Mouse (Mus musculus) midbrain, embryonic 10.5 days (tissue): Measurements from ENCODE around the gene Trim44. TPM values are rescaled to one million over a fixed set of nuclear protein-coding genes. Genes with fewer than 3 reads are reported as not detected.

Experiments used
- DNase-seq: peaks from one replicate; pipeline ENCODE4 v3.0.0-alpha.2; 2017; ENCODE audit warnings: low spot score
- H3K27ac ChIP-seq: fragments of 300-500 bp; sonication (generic); replicated peaks from 2 replicates; pipeline ENCODE4 v1.5.1; 2016; ENCODE audit warnings: mild to moderate bottlenecking
- H3K27me3 ChIP-seq: fragments of 300-500 bp; sonication (generic); 2 replicates; pipeline ENCODE4 v1.6.1; 2016; ENCODE audit warnings: low read depth, mild to moderate bottlenecking; ENCODE audit not compliant: poor library complexity, severe bottlenecking
- H3K36me3 ChIP-seq: fragments of 300-500 bp; sonication (generic); 2 replicates; pipeline ENCODE4 v1.6.1; 2016; ENCODE audit warnings: mild to moderate bottlenecking, moderate library complexity
- H3K4me1 ChIP-seq: fragments of 300-500 bp; sonication (generic); 2 replicates; pipeline ENCODE4 v1.6.1; 2016
- H3K4me3 ChIP-seq: fragments of 300-500 bp; sonication (generic); 2 replicates; pipeline ENCODE4 v1.5.1; 2016; ENCODE audit warnings: mild to moderate bottlenecking, moderate library complexity
- H3K9me3 ChIP-seq: fragments of 300-500 bp; sonication (generic); replicated peaks from 2 replicates; pipeline ENCODE4 v1.6.1; 2016; ENCODE audit warnings: mild to moderate bottlenecking
- WGBS: fragments of 180-500 bp; shearing (Covaris S2); methylation state at CpG from one replicate; pipeline ENCODE4 v1.1.7; 2016; 5-methylcytosine and 5-hydroxymethylcytosine counted together
- polyA plus RNA-seq: library from polyadenylated mRNA; unstranded; fragments of >200 nt; fragmentation: Nextera tagmentation; extraction: Ambion mirVana; gene quantifications from 2 replicates; pipeline ENCODE4 v1.2.1, GENCODE M21; 2016

Gene Trim44
- polyA plus RNA-seq, 1 experiment from 2014 or later, result 22.2 TPM

DNA sequence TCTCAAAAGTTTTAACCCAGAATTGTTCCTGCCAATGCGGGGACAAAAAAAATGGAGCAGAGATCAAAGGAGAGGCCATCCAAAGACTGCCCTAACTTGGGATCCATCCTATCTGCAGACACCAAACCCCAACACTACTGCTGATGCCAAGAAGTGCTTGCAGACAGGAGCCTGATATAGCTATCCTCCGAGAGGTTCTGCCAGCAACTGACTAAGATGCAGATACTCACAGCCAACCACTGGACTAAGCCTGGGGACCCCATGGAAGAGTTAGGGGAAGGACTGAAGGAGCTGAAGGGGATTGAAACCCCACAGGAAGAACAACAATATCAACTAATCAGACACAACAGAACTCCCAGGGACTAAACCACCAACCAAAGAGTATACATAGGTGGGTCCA, 30.3 kb downstream of the Trim44 start:
- H3K9me3 ChIP-seq, result no peaks in the 10 kb centered on the region; the same call in 1 of the 2 replicates
- no peaks in the 10 kb centered on the region for H3K4me1 ChIP-seq
- WGBS, result 92% methylated on average over 2 of the region's 2 CpGs
- no peaks in the 10 kb centered on the region for H3K27me3 ChIP-seq
- no peak overlapping the region for H3K4me3 ChIP-seq
- no peak for DNase-seq
- peaks cover 21% of the 10 kb centered on the region for H3K36me3 ChIP-seq
- no peak overlapping the region for H3K27ac ChIP-seq

DNA sequence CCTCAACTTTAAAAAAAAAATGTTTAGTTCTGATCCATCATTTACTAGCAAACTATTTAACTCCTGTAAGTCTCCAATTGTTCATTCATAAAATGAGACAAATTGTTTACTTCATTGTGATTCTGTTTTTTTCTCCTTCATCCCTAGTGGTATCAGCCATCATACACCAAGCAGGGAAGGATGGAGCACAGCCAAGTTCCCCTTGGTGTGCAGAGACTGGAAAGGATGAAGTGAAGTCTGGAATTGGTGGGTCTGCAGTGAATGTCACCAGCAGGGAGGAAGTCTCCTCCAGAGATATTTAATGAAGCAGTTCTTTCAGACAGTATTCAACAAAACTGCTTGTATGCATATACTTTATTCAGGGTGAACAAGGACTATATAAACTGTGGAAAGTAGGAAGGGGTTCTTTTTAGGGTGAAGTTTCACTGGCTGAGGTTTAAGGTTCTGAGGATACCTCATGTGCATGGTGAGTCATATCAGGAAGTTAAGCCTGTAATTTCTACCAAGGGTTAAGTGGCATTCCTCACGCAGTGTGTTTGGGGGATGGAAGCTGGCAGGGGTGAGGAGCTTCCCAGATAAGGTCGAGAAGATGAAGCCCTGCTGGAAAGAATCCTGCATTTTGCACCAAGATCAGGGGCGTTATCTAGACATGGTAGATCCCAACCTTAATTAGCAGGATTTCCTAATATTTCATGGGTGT, 34.1 kb downstream of the Trim44 start:
- WGBS, result 81% methylated on average over 3 of the region's 3 CpGs
- Histone ChIP-seq H3K4me3 (no peak overlapping the region), H3K36me3 (peaks cover 10% of the 10 kb centered on the region), H3K27ac (no peak overlapping the region), H3K4me1 (no peaks in the 10 kb centered on the region), H3K27me3 (no peaks in the 10 kb centered on the region), H3K9me3 (no peaks in the 10 kb centered on the region; the same call in 1 of the 2 replicates)
- DNase-seq, result no peak

- H3K4me3 ChIP-seq, result no peak overlapping the region
- H3K27me3 ChIP-seq, result no peaks in the 10 kb centered on the region
- no peaks in the 10 kb centered on the region; the same call in 1 of the 2 replicates for H3K9me3 ChIP-seq
- DNase-seq, result no peak
- no peak overlapping the region for H3K27ac ChIP-seq
- H3K4me1 ChIP-seq, result peaks cover 8% of the 10 kb centered on the region; the same call in 1 of the 2 replicates
- H3K36me3 ChIP-seq, result peaks cover 10% of the 10 kb centered on the region
Observed at GRCm38 (mm10) chr2:102372690-102373089, 34.9 kb downstream of the Trim44 start.

DNA sequence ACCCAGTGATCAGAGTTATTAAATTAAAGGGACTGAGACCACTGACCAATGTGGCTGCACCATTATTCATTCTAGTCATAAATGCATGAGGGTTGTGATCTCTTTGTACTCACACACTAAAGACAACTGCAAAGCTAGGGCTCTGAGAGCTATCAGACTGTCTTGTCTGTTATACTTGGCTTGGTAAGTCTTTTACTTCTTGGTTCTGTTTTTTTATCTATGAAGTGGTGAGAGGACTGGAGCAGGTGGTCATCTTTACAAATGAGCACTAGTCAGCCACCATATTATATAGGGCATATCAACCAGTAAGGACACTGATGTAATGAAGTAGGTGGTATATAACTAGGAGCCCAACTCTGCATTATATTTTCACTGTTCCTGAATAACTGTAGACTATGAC, 36.3 kb downstream of the Trim44 start:
- Histone ChIP-seq H3K27ac (no peak overlapping the region), H3K4me3 (no peak overlapping the region), H3K4me1 (peaks cover 9% of the 10 kb centered on the region; the same call in 1 of the 2 replicates), H3K9me3 (no peaks in the 10 kb centered on the region), H3K36me3 (no peaks in the 10 kb centered on the region), H3K27me3 (no peaks in the 10 kb centered on the region)
- no peak for DNase-seq

GRCm38 (mm10) chr2:102365983-102366545, 41.6 kb downstream of the Trim44 start:
- no peaks in the 10 kb centered on the region for H3K27me3 ChIP-seq
- no peaks in the 10 kb centered on the region for H3K36me3 ChIP-seq
- H3K9me3 ChIP-seq, result no peaks in the 10 kb centered on the region
- 89% methylated on average over 7 of the region's 7 CpGs for WGBS
- no peak overlapping the region for H3K27ac ChIP-seq
- no peak for DNase-seq
- H3K4me1 ChIP-seq, result peaks cover 9% of the 10 kb centered on the region; the same call in 1 of the 2 replicates
- no peak overlapping the region for H3K4me3 ChIP-seq

- Histone ChIP-seq H3K36me3 (no peaks in the 10 kb centered on the region), H3K27me3 (no peaks in the 10 kb centered on the region), H3K4me3 (no peak overlapping the region), H3K27ac (no peak overlapping the region), H3K9me3 (no peaks in the 10 kb centered on the region), H3K4me1 (peaks cover 9% of the 10 kb centered on the region; the same call in 1 of the 2 replicates)
- 86% methylated on average over 4 of the region's 4 CpGs for WGBS
- no peak for DNase-seq
Observed at GRCm38 (mm10) chr2:102364565-102365200, 42.9 kb downstream of the Trim44 start.

DNA sequence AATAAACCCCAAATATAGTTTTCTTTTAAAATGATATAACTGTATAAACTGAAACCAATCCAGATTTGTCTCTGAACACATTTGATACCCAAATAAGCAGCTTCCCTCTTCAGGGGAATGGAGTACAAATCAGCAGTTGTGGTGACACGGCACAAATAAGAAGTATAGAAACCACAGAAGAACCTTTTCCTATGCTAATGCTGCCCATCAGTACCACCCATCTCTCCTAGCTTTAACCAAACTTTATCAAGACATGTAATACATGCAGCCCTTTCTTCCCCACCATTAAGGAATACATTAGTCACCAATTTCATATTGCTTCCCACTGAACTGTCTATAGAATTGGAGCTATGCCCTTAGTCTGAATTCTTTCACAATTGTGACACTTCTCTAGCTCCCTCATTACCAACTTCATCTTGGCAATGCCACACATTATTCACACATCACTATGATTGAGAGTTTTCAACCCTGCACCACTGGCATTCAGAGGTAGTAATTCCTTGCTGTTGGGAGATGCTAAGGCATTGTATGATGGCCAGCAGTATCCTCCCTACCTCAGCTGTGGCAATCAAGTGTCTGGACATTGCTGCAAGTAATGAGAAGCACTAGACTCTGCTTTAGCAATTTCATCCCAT, 44.6 kb downstream of the Trim44 start:
- Histone ChIP-seq H3K4me1 (peaks cover 4% of the 10 kb centered on the region; the same call in 1 of the 2 replicates), H3K36me3 (no peaks in the 10 kb centered on the region), H3K9me3 (no peaks in the 10 kb centered on the region), H3K27ac (no peak overlapping the region), H3K4me3 (no peak overlapping the region), H3K27me3 (no peaks in the 10 kb centered on the region)
- WGBS, result 85% methylated on average over 1 of the region's 1 CpGs
- DNase-seq, result no peak

- no peaks in the 10 kb centered on the region for H3K27me3 ChIP-seq
- H3K27ac ChIP-seq, result no peak overlapping the region
- H3K4me3 ChIP-seq, result no peak overlapping the region
- H3K36me3 ChIP-seq, result peaks cover 2% of the 10 kb centered on the region
- no peaks in the 10 kb centered on the region for H3K9me3 ChIP-seq
- 92% methylated on average over 2 of the region's 2 CpGs for WGBS
- no peaks in the 10 kb centered on the region for H3K4me1 ChIP-seq
- no peak for DNase-seq
Observed at GRCm38 (mm10) chr2:102362266-102362665, 45.4 kb downstream of the Trim44 start.

DNA sequence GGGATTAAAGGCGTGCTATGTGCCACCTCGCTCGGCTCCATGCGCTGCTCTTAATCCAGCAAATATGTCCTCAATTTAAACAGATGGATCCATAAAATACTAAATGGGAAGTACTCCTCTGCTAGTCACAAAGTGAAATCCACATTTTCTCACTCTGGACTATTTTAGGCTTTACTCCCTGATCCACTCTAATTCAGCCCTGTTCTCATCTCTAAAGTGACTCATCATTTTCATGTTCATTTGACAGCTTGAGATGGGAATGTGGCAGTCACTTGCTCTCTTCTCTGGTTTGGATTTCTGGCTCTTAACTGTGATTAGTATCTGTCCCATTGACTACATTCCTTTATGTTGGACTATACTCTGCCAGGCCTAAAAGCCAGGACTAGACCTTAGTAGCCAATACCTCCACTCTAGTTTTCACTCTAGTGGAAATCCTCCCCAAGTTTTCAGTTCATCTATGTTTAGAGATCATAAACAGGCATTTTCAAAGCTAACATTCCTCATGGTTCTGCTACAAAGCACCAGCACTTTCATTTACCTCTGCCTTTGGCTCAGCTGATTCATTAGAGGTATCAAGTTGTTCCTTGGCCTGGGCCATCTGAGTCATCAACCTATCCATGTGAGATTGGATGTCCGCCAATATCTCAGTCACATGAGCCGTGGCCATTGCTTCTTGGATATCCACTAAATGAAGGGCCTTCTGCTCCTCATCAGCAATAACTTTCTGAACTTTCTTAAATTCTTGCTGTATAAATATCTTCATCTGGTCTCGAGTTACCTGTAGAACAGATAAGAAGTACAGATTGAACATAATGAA, 50.5 kb downstream of the Trim44 start:
- Histone ChIP-seq H3K4me3 (no peak overlapping the region), H3K9me3 (no peaks in the 10 kb centered on the region), H3K27me3 (no peaks in the 10 kb centered on the region), H3K27ac (no peak overlapping the region), H3K4me1 (no peaks in the 10 kb centered on the region), H3K36me3 (peaks cover 20% of the 10 kb centered on the region)
- WGBS, result 93% methylated on average over 7 of the region's 7 CpGs
- DNase-seq, result no peak

- H3K27me3 ChIP-seq, result no peaks in the 10 kb centered on the region
- no peak overlapping the region for H3K4me3 ChIP-seq
- no peak for DNase-seq
- no peak overlapping the region for H3K27ac ChIP-seq
- no peaks in the 10 kb centered on the region for H3K9me3 ChIP-seq
- WGBS, result 85% methylated on average over 1 of the region's 1 CpGs
- H3K4me1 ChIP-seq, result no peaks in the 10 kb centered on the region
- peaks cover 20% of the 10 kb centered on the region for H3K36me3 ChIP-seq
Observed at GRCm38 (mm10) chr2:102354076-102354475, 53.6 kb downstream of the Trim44 start.

- no peak overlapping the region for H3K4me3 ChIP-seq
- no peak for DNase-seq
- H3K4me1 ChIP-seq, result peaks cover 10% of the 10 kb centered on the region
- H3K27me3 ChIP-seq, result no peaks in the 10 kb centered on the region
- no peak overlapping the region for H3K27ac ChIP-seq
- WGBS, result 94% methylated on average over 2 of the region's 2 CpGs
- H3K36me3 ChIP-seq, result peaks cover 19% of the 10 kb centered on the region
- no peaks in the 10 kb centered on the region for H3K9me3 ChIP-seq
Observed at GRCm38 (mm10) chr2:102341429-102341828, 66.2 kb downstream of the Trim44 start.

DNA sequence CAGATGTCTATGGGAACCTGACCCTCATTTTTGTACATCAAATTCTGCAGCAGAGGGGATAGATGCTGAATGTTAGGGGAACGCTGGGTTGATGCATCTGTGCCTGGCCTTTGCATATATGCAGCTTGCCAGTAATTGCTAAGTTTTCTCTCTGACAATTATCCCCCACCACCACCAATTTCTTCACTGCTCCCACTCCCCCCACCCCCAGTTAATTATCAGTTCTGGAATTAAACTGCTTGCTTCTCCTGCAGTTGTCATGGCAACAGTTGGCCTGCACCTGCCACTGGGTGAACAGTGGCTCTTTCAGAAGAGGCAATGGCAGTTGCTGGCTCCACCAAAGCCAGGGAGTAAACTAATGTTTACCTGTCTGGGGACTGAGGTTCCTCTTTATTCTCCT, 70.8 kb downstream of the Trim44 start:
- DNase-seq, result no peak
- no peaks in the 10 kb centered on the region for H3K36me3 ChIP-seq

More for the DNA sequence above, 70.8 kb downstream of the Trim44 start:
- 96% methylated on average over 1 of the region's 1 CpGs for WGBS
- Histone ChIP-seq H3K4me3 (no peak overlapping the region), H3K4me1 (peaks cover 10% of the 10 kb centered on the region), H3K27ac (no peak overlapping the region), H3K9me3 (no peaks in the 10 kb centered on the region), H3K27me3 (no peaks in the 10 kb centered on the region)
